Mouse (Mus musculus): ENCODE data around the gene Cobl.

GRCm38 (mm10) chr11:12198017-12198416 lies 266.7 kb downstream of the Cobl start:
- TF ChIP-seq CTCF (IDR thresholded peaks at IDR 0.05; ENCODE audit: low read depth) (no peak), EP300 (IDR thresholded peaks at IDR 0.05; ENCODE audit: low read depth) (no peak)
